Mouse (Mus musculus) lung, adult 18-20 months (tissue): Measurements from ENCODE around the gene Stoml3.

ENCODE experiments used
- DNase-seq, 2 experiments: peaks; one replicate each; pipeline ENCODE4 v3.0.0; 2022; ENCODE audit warnings: mixed read lengths in 2 of 2

Gene Stoml3

DNA sequence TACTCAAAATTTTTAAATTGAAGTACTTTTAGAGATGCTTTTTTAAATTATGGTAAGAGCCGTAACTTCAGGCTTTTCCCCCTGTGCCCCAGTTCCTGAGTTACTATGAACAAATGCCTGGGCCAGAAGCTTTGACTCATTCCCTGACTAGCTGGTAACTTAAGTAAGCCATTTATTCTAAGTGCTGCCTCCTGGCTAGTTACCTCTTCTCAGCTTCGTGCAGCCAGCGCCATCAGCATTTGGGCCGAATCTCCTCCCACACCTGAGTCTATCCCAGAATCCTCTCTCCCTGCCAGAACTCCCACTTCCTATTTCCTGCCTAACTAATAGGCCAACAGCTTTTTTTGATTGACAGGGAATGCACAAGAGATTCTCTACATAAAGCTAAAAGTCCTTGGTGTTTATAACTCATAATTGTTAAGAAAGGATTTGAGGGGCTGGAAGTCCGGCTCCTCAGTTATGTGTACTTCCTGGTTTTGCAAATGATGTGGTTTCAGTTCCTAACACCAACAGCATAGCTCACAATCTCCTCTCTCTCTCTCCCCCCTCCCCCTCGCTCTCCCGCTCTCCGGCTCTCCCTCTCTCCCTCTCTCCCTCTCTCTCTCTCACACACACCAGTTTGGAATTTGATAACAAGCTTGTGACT is 4.9 kb upstream of the Stoml3 start:
- DNase-seq: no peak

DNA sequence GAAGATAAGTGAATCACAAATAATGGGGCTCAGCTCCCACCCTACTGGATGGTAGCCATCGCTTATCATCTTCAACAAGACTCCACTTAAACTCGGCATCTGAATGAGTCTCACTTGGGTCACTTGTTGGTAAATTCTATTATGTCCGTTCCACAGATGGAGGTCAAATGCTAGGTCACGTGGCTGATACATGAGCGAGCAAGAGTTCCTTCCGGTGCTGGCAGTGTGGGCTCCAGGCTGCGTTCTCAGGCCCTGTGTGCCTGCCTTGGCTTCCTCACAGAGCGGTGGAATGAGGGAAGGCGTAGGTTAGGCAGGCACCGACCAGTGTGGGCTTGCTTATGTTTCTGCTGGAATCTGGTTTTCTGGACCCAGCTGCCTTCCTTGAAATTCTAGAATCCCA is 1.9 kb upstream of the Stoml3 start:
- DNase-seq: no peak

DNA sequence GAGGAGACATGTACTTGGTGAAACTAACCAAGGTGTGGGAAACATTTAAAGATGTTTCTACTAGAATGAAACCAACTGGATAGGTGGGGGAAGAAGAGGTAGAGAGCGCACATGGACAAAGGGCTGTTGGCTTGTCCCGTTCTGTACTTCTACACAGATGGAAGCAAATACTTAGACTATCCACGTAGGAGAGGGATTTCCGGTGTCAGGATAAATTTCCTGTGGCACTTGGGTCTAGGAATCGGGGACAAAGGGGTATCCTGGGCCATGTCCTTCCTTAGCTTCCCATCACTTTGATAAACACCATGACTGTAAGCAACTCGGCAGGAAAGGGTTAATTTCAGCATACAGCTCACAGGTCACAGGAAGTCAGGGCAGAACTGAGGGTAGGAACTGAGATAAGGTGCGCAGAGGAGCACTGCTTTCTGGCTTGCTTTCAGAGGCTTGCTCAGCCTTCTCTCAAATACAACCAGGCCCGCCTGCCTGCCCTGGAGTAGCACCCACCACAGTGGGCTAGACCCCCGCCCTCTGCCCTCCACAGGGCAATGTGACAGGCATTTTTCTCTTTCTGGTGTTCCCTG is 1.4 kb upstream of the Stoml3 start:
- DNase-seq: no peak

DNA sequence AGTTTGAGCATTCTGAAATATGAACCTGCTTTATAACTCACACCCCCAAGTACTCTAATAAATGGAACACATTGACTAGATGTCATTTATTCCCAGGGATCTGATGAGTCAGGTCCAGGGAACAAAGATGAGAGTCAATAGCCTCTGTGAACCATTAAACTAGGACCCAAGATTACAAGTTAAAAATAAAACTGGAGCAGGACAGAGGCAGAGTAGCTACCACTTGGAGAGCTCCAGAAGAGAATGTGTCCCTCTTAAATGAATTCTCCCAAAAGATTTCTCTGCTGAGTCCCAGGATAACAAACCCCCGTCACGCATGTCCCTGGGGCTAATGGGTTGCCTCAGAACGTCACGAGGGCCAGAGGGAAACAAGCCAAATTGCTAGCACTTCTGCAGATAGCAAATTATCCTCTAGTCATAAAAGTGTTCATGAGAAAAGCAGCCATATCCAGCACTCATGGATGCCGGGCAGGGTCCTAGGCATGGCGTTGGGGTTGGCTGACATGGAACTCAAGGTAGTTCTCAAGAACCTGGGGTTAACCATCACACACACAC is 10.0 kb downstream of the Stoml3 start:
- no peak for DNase-seq

DNA sequence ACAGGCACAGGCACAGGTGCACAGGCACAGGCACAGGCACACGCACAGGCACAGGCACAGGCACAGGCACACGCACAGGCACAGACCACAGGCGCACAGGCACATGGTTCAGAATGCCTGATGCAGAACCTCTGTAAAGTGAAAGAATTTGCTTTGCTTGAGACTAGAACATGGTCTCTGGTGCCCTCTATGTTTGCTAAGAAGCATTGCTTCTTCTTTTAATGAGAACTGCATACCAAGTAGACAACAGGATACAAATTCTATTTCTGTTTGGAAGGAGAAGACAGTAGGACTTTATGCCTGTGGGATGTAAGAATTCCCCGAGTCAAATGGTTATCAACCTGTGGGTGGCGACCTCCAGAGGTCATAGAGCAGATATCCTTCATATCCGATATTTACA is 14.0 kb downstream of the Stoml3 start:
- DNase-seq: no peak

DNA sequence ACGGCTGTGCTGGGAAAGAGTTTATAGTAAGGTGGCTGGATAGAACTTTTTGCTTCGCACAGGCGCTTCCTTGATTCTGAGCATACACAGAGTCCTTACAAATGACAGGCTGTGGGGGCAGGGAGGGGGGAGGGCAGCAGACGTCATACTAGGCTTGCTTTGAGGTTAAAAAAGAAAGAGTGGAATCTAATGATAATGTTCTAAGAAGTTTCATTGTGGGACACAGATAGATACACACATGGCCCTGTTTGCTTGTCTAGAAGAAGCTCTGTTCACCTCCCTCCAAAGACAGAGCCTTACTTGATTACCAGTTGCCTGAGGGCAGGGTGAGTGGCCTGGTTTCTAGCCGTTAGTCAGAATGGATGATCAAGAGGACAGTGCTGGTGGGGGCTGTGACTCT is 24.6 kb downstream of the Stoml3 start:
- no peak for DNase-seq

DNA sequence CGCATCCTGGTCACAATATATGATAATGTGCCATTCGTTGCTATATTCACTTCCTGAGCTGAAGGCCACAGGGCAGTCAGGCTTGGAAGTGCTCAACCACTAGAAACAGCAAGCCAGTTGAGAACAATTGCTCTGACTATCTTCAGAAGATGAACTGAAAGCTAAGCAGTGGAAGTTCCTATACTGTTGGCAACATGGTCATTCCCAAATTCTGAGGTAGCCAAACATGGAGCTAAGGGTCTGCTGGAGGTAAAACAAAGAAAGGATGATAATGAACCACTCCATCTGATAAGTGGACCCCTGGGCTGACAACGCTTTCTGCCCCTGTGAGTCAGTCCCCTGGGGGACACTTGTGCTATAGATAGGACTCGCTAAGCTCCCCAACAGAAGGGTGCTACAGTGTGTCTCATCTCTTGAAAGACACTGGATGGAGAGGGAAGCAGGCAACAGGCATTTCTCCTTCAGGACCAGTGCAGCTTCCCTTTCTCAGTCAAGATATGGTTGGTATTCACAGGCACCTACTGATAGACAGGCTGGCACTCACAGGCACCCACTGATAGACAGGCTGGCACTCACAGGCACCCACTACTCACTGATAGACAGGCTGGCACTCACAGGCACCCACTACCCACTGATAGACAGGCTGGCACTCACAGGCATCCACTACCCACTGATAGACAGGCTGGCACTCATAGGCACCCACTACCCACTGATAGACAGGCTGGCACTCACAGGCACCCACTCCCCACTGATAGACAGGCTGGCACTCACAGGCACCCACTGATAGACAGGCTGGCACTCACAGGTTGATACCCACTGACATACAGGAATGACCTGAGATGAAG is 26.0 kb downstream of the Stoml3 start:
- no peak for DNase-seq

DNA sequence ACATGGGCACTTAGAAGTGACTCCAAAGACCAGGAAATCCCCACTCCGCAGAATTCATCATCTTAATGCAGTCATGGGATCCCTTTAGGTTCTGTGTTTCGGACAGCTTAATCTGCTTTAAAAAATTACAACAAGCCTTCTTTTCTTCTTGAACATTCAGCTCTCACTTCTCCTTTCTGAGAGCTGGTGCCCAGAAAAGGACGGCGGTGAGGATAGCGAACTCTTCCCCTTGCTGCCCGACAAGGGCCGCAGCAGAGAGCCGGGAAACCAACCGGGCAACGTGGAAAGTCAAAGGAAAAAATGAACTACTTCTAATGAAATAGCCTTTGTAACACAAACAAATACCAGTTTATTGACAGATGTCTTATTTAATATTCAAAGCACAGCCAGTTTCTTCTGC is 34.3 kb downstream of the Stoml3 start:
- DNase-seq: no peak

DNA sequence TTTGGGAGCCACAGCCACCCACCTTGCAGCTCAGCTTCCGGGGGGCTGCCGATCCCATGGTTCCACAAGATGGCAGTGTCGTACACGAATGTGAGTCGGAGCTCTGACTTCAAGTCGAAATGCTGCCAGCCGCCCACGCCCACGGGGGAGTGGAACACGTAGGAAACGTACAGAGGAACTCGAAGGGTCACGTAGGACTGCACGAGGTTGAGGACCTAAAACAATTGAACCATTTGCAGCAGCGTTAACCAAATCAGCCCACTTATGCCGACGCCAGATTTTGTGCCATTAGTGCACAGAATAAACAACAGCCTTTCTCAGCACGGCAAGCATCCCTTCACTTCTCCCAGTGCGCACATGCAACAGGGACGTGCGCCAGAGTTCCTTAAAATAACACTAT is 37.3 kb downstream of the Stoml3 start:
- peak; percentile 43 to 52 for DNase-seq

DNA sequence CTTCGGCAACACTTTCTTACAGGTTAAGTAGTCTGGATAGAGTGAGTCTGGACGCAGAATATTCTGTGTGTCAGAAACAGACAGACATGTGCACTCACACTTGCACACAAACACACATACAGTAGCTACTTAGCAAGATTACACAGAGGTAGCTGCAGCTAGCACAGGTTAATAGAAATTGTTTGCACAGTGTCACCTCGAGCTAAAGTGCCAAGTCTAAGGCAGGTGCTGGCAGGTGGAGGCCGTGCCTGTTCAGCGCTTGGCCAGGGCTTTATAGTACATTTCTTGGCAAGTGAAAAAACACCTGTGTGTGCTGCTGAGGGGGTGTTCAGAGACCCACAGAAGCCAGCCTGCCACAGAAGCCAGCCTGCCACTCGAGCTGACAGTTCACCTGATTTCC is 41.9 kb downstream of the Stoml3 start:
- peak; percentile 10 to 17 for DNase-seq

DNA sequence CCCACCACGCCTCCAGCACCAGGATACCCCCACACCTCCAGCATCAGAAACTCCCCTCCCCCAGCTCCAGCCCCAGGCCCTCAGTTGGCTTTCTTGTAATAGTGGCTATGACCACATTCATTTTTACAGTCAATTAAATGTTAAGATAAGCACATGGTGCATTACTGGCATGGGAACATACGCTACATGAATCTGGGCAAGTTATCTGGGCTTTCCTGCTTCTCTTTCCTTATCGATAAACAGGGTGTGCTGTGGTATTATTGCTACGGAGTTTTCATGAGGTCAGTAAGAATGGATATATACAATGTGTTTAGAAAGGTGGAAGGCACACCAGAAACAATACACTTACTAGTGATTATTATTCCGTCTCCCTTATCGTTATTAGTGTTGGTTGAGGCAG is 43.6 kb downstream of the Stoml3 start:
- DNase-seq: no peak

DNA sequence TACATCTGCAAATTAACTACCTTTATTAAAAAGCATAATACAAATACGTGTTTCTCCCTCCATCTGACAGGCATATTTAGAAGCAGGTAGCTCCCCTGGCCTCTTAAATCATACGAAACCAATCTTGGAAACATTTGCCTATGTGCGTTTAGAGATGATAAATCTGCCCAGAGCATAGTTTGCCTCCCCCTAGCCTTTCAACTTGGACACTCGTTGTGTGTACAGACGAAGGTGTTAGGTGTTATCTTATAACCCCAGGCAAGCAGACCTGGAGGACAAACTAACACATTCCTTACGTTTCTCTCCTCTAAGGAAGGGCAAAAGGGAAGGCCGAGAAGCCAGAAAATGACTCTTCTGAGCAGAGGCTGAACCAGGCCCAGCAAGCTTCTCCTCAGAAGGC is 64.2 kb downstream of the Stoml3 start:
- no peak for DNase-seq

DNA sequence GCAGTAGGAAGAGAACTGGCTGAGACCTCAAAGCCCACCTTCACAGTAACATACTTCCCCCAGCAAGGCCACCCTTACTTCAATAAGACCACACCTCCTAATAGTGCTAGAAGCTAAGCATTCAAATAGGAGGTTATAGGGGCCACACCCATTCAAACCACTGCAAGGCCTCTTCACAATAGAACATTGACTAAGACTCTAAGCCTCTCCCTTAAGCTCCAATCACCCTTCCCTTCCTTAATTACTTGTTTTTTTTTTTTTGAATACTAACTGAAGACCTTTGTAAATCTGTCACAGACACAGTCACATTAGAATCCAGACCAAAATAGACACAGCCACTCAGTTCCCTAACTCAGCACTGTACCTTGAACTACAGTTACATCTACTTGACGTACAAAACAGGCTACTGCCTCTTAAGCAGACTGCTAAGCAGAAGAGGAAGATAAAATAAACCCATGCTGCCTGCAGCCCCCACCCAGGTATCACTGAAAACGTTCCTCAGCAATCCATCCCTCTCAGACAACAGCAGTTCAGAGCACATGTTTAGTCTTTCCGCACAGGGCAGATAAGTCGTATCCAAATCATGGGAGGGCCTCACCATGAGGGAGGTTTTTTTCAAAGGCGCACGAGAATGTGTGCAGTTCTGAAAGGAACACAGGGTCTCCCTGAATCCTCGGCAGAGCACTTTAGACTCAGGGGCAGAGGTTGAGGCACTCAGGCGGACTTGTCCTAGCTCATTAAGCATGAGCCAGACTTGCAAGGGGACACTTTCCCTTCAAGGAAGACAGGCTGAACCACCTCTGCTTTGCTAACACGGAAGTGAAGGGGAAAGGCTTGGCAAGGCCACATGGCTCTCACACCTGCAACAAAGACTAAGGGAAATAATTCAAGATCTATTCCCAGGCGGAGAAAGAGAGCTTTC is 66.8 kb downstream of the Stoml3 start:
- DNase-seq: peak; percentile 7 to 12

DNA sequence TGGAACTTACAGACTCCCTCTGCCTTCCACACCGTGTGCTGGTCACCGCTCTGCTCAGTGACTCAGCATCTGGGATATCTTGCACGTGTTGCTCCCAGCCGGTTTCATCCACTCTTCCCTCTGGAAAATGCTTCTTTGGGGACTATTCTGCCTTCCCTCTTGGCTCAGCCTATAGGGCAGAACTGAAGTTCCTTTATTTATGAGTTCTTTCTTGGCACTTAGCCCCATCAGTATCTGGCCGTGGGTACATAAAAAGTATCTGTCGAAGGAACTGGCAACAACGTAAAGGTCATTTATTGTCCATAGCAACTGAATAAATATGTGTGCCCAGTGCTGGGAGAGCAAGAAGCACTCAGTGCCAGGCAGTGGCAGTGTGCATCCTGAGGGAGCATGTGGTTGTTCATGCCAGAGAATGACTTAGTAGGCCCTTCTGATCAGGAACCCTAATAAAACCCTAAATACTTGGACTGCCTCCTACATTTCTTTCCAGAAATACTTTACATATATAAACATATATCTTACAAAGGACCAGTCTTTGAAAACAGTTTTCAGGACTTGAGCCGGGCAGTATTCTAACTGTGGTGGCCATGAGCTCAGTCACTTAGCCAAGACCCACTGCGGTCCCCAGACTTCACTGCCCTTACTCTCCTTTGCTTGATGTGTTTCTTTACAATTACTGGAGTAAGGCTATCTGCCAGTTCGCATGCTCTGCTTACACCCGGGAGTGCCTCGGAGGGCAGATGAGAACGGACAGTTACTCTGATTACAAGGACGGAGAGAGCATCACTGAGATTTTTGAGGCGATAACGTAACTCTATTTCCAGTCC is 69.1 kb downstream of the Stoml3 start:
- DNase-seq: no peak
